Mouse (Mus musculus) cerebellum, adult (tissue): ENCODE measurements around the gene Myl12a.

Experiments
- ATAC-seq: cut with Nextera tagmentation; 2 replicates; pipeline ENCODE4 v1.9.2; 2017; ENCODE audit warnings: mild to moderate bottlenecking, moderate library complexity, mixed read lengths; ENCODE audit not compliant: insufficient number of reproducible peaks, low FRiP score, low TSS enrichment

Myl12a gene

DNA sequence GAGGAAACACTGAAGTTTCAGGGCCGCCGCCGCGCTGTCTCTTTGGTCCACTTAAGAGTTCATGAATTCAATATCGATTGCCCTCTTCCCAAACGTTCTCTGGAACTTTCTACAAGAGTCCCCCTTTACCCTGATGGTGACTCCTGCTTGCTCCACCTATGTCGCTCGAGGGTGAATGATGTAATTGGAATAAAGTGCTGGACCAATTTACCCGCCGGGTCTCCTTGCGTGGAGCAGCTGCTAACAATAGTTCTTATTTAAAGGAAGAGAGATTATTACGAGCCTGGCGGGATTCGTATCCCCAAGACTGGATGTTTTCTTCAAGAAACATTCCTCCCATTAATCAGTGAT is at the start of gene Myl12a:
Gene Myl12a (minus strand): TSS at position 135 of the 351 bp plus-strand sequence.
- ATAC-seq: no peak; the same call in 1 of the 2 replicates

DNA sequence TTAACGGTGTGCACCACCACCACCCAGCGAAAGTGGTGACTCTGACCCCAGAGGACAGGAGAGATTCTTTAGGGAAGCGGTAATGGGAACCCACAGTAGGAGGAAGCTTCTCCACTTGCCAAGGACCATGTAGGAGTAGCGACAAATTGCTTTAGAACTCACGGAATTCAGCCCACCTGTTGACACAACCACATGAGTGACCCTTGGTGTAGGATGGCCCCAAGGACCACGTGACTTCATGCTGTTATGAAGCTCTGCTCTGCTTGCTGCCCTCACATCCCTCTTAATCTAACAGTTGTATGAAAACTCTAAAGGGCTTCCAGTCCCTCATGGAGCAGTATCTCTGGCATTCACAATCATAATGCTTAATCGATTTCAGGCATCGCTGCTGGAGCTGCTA is 46.6 kb upstream of the Myl12a start:
- ATAC-seq: no peak

DNA sequence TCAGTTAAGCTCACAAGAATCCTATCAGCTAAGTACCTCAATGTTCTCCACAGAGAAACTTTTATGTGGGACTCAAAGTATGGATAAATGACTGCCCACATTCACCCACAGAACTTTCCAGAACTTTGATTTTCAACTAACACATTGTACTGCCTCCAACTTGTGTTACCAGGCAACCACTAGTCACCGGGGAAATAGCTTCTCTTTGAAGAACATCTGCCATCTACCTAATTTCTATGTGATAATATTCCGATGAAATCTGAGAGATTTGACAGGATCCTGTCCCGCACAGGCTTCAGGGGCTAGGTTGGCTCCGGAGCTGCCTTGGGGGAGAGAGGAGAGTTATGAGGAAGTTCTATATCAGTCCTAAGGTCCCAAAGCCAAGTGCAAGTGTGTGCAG is 44.2 kb upstream of the Myl12a start:
- no peak for ATAC-seq

DNA sequence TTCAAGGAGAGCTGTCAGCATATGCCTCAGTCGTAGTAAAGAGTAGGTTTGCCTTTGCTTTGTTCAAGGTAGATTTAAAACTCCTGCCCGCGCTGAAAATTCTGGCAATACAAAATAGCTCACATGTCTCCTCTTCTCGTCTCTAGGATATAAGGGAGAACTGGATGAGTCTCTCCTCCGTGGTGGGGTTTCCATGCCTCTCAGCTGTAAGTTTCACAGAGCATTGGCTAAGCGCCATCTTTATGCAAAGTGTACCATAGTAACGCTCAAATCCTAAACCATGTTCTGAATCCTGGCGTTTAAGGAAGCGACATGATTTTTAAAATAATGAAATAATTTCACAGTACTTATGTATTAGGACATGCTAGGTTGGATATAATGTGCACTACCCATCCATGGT is 42.9 kb upstream of the Myl12a start:
- ATAC-seq: no peak

DNA sequence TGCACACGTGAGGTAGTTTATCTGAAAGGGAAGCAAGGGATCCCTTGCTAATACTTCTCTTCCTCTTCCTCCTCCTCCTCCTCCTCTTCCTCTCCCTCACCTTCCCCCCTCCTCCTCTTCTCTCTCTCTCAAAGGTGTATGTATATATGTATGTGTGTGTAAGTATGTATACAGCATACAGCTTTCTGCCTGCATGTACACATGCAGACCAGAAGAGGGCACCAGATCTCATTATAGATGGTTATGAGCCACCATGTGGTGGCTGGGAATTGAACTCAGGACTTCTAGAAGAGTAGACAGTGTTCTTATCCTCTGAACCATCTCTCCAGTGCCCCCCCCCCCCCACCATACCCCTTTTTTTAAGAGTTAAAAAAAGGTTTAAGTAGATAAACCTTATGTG is 40.0 kb upstream of the Myl12a start:
- ATAC-seq: no peak

DNA sequence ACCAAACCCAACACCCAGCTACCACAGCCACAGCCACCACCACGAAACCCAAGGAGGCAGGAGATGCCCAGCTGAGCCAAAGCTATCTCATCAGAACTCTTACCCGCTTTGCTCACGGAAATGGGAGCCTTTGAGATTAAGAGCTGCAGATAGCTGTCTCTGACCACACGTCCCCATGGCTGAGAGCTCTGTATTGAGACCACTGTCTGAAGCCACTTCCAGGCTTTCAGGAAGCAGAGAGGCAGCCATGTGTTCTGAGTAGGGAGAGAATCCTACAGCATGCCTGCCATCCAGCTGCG is 37.9 kb upstream of the Myl12a start:
- ATAC-seq: no peak

DNA sequence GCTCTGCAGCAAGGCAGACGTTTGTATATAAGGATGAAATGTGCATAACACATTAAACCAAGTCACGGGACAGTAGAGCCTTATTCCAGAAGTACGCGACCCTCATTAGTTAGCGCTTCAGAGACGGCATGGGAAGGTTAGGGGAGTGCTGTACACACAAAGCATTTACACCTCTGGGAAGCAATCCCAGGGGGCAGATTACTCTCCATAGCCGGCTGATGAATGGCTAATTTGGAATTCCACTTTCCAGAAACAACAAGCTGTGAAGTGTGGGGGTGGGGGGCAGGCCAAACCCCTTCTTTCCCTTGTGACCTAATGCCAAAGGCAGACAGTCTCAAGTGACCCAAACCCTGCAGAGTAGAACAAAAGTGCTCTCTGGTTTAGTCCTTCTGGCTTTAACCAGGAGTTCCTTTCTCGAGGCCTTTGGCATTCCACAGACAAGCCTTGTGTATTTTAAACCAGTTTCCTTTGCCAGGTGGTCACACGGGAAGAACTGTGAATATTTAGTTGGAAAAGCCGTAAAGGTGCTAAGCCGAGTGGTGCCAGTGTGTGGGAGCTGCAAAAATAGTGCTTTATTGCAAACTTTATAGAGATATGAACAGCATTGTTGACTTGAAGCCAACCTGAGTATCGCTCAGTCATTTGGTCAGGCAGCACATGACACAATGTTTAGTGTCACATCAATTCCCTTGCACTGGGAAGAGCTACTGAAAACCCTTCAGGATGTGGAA is 37.3 kb upstream of the Myl12a start:
- no peak for ATAC-seq

DNA sequence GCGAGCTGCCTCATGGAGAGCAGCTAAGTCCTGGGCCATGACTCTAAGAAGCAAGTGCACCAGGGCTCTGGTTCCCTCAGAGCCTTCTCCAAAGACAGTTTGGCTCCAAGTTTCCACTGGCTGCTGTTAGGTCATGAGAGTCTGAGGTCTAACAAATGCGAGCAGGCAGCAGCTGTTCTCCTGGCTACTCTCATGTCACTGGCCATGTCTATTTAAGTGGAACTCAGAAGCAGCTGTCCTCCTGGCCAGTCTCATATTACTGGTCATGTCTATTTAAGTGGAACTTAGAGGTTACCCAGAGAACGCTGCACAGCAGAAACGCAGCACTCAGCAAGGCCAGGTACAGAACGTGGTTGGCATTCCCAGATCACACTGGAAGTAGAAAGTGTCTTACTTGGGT is 36.1 kb upstream of the Myl12a start:
- no peak for ATAC-seq

DNA sequence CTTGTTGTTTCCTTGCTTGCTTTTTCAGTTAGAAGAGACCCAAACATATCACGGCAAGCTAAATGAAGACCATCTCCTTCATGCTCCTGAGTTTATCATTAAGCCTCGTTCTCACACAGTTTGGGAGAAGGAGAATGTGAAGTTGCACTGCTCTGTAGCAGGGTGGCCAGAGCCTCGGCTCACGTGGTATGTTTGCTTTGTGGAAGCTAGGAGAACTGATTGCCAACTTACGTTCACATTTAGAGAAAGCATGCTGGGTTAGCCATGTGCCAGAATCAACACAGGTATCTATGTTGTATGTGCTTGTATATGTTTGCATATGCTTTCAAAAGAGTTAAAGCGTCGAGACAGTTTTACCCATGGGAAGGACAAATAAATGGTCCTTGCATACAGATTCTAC is 34.5 kb upstream of the Myl12a start:
- no peak for ATAC-seq

DNA sequence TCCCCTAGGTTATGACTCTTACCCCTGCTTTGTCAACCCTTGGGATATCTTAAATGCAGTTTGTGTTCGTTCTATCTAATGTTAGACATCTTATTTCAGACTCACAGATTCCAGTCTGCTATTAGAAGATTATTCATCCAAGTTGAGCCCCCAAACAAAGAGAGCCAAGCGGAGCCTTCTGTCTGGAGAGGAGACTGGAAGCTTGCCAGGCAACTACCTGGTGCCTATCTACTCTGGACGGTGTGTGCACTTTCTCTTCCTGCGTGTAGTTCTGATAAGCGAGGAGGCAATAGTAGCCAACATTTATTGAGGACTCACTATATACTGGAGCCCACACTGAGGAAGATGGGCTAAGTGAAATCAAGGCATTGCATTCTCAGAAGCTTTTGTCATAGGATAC is 31.8 kb upstream of the Myl12a start:
- ATAC-seq: no peak

DNA sequence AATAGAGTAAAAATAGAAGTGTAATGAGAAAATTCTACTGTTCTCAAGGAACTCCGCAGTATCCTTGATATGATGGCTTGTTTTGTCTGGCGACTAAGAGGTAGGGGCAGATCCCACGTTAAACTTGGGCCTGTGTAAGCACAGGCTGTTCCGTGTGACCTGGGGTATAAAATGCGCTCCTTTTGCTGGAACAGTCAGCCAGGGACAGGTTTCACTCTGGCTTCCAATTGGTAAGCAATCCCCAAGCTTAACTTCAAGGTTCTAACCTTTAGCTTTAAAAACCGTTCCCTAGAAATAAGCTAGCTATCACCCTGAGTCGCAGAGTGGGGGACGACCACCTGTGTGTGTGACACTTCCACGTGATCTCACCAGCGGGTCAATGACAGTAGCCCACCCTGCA is 30.0 kb upstream of the Myl12a start:
- no peak for ATAC-seq

DNA sequence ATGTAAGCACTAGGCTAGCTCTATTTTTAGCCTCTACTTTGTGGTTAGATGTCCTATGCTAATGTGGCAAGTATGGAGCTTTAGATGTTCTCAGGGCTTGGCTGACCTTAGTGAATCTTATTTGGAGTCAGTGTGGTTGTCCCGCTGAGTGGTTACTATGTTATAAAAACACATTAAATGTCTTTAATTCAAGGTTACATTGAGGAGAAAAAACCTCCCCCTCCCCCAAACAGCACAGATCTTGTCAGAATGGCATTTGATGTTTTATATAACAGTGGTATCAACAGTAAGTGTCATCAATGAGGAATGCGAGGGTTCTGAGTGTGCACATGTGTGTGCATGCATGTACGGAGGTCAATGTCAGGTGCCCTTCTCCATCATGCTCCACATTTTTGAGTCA is 24.5 kb upstream of the Myl12a start:
- no peak for ATAC-seq

DNA sequence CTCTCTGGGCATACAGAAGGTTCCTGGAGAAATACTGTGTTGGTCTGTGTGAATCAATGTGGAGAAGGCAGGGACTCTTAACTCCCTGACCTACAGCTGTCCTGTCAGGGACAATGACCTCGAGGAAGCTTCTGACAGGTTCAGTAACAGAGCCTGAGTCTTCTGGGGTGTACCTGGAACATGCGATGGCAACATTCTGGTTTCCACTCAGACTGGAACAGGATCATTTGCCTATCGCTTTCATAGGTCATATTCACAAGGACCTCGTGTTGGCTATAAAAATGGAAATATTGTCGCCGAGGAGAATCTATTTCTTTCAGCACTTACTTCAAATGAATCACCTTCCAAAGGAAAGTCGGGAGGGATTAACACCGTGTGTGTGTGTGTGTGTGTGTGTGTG is 23.2 kb upstream of the Myl12a start:
- ATAC-seq: no peak

DNA sequence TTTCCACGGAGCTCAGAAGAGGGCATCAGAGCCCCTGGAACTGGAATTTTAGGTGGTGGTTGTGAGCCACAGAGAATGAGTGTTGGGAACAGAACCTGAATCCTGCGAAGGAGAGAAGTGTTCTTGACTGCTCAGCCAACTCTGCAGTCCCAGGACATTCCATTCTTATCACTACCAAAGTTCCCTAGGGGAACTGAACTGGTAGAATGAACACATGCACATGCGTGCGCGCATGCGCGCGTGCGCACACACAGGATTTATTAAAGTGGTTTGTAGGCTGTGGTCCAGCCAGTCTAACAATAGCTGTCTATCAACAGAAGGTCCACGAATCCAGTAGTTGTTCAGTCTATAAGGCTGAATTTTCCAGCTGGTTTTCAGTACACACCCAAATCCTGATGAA is 21.4 kb upstream of the Myl12a start:
- ATAC-seq: no peak

DNA sequence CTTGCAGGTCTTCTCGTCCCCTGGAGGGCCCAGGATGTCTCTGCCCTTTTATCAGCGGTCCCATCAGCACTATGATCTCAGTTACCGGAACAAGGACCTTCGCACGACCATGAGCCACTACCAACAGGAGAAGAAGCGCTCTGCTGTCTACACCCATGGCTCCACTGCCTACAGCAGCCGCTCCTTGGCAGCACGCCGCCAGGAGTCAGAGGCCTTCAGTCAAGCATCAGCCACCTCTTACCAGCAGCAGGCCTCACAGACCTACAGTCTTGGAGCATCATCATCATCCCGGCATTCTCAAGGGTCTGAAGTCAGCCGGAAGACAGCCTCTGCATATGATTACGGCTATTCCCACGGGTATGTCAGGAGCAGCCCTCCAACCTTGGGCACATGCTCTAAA is 20.2 kb upstream of the Myl12a start:
- ATAC-seq: no peak

DNA sequence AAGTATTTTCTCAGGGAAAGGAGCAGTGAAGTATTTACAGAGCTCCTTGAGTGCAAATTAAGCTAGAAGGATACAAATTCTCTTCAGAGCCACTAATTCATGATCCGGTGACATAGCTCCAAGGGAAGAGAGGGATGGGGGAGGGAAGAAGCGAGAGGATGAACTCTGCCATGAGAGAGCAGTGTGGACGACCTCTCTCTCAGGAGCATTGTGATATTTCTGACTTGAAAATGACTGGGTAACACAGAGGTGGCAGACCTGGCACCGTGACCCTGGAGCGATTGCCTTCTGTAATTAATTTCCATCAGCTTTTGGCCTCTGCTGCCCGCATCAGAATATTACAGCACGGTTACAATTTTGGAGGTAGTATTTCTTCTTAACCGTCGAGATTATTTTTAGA is 17.2 kb upstream of the Myl12a start:
- no peak for ATAC-seq

DNA sequence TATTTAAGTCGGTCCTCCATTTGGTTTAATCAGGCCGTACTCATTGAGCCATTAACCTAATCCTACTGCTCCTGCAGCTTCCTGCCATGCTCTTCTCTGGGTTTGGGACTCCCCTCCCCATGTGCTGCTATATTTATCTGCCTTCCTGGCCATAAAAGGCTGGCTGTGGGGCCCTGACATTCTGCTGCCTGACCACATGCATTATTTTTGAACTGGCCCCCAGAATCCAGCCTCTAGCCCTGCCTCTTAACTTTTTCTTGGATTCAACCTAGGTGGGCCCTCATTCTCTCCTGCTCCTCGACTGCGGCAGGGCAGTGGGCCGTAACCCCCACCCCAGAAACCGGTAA is 16.6 kb upstream of the Myl12a start:
- ATAC-seq: no peak

DNA sequence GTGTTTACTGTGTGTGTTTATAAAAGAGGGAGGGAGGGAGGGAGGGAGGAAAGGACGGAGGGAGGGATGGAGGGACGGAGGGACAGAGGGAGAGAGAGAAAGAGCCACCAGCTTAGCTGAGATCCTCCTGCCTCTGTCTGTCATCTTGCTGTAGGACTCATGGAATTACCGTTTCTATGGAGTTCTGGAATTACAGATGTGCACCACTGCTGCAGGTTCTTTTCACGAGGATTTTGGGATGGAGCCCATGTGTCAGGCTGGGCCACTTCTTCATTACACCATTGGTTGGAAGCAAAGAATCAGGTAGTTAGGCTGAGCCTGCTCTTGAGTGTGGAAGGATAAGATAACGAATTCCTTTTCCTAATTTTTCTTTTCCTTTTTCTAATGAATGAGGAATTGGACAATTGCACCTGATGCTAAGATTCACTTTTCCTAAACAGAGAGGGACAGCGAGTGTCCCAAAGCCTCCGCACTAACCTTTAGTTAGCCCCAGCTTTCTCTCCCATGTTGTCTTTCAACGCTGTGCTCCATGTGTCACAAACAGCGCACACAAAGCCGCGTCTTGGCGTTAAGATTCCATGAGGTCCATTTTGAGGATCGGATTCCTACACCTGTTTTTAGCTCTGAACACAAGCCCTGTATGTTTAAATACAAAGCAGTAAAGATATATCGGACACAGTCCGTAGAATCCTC is 16.1 kb upstream of the Myl12a start:
- no peak for ATAC-seq

DNA sequence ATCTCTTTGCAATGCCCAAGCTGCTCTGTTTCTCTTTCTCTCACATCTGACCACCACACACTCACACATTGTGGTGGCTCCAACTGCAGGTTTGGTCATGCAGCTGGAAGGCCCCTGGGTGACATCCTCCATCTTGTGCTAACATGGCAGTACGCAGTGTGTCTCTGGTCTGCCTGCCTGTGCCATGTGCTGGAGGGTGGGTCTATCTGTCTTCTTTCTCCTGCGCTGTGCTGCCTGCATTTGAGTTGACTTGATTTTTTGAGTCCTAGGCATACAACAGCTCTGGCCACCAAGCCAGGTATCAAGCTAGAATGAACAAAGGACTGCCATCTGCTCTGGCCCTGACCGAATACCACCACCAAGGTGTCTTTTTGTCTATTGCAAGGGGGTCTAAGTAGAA is 15.5 kb upstream of the Myl12a start:
- no peak for ATAC-seq

DNA sequence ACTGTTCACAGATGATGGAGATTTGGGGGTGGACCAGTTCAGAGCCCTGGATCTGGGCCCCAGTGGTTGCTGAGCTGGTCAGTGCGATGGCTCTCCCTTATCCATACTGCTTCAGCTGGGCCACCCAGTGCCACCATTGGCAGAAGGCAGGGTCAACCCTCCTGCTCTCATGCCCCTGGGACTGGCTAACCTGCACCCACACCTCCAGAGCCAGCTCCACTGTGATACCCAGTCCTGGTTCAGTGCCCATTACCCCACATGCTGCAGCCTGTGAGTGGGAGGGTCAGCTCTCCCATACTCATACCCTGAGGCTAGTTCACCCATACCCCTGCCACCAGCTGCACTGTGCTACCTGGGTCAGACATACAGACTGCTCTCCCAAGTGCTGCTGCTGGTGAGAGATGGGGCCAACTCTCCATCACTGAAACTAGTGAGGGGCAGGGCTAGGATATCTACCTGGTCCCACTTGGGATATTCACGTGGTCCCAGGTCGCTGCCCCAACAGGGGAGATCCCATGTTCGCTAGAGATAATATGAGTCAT is 14.8 kb upstream of the Myl12a start:
- ATAC-seq: no peak

DNA sequence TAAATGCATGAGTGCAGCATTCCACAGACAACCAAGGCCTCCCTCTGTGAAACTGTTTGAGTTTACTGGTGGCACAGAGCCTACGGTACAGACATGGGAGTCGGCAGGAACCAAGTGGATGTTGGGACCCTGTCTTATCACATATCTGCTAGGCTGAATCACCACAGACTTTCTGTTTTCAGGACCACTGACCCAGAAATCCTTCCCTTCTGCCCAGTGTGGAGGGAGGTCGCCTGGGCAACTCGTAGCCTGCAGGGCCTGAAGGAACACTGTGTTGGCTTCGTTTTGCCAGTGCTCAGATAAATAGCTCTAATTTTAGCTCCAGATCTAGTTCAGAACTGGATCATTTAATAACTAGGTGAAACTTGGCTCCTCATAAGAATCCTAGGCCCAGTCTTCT is 12.2 kb upstream of the Myl12a start:
- ATAC-seq: no peak

DNA sequence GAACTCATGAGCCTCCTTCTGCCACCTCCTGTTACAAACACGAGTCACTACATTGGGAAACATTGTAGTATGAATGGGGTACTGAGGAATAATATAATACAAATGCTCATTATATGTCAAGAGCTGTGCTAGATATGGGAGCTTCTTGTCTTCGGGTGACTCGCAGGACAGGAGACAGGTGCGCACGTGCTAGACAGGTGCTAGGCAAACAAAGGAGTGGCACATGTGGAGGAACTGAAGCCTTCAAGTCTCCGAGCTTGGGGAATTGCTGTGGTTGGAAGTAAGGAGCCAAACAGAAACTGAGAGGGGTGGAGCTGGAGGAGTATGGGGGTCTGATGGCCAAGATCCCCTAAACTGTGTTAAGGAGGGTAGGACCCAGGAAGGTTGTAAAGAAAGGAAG is 10.4 kb upstream of the Myl12a start:
- no peak for ATAC-seq
